Mouse (Mus musculus) cerebral cortex, adult 2 months (tissue): Measurements from ENCODE around the gene Gpsm2.

Experiments used
- WGBS: fragments of 180-500 bp; shearing (Covaris S2); methylation state at CpG from one replicate; pipeline ENCODE4 v1.1.7; 2018; 5-methylcytosine and 5-hydroxymethylcytosine counted together

Gene Gpsm2

GRCm38 (mm10) chr3:108654566-108654965, 67.5 kb downstream of the Gpsm2 start:
- WGBS, result 26% methylated on average over 14 of the region's 14 CpGs

GRCm38 (mm10) chr3:108653710-108654379, 68.3 kb downstream of the Gpsm2 start, which contains the start of gene Clcc1:
Gene Clcc1 (plus strand): TSS chr3:108653913.
- under 1% methylated on average over 57 of the region's 57 CpGs for WGBS

GRCm38 (mm10) chr3:108652866-108653642, 69.1 kb downstream of the Gpsm2 start:
- WGBS, result 24% methylated on average over 9 of the region's 9 CpGs

- WGBS, result 39% methylated on average over 5 of the region's 5 CpGs
Observed at GRCm38 (mm10) chr3:108647681-108648080, 74.4 kb downstream of the Gpsm2 start.

- 32% methylated on average over 7 of the region's 7 CpGs for WGBS
Observed at GRCm38 (mm10) chr3:108646036-108646435, 76.1 kb downstream of the Gpsm2 start.

- 92% methylated on average over 3 of the region's 3 CpGs for WGBS
Observed at GRCm38 (mm10) chr3:108644856-108645255, 77.3 kb downstream of the Gpsm2 start.

- WGBS, result 89% methylated on average over 4 of the region's 4 CpGs
Observed at GRCm38 (mm10) chr3:108640998-108641397, 81.1 kb downstream of the Gpsm2 start.

GRCm38 (mm10) chr3:108639412-108639811, 82.7 kb downstream of the Gpsm2 start:
- 66% methylated on average over 4 of the region's 4 CpGs for WGBS

- 91% methylated on average over 5 of the region's 5 CpGs for WGBS
Observed at GRCm38 (mm10) chr3:108634761-108635160, 87.3 kb downstream of the Gpsm2 start.
